Mouse (Mus musculus): ENCODE data around the gene Olfr1178. TPM values are rescaled to one million over a fixed set of nuclear protein-coding genes. Genes with fewer than 3 reads are reported as not detected.

Olfr1178 gene
- not detected in 2 replicates for total RNA-seq (2017)

DNA sequence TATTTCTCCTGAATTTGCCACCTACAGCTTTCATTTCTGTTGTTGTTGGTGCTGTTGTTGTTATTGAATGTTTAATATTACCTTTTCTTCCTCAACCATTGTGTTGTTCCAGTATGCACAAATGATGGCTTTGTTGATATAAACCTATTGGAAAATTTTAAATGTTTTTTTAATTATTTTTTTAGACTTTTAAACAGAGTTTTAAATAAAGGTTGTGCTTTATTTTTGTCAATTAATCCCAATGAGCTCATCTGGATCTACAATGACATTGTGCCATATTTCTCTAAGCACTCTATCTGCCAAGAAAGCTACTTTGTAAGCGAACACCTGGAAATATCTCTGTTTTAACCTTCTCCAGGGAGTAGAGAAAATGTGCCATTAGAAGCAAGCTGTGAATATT is at the start of gene Olfr1178:
TSS of gene Olfr1178 (plus strand) at position 301 of the 400 bp plus-strand sequence.
- no peak for ATAC-seq (ENCODE audit: extremely low read depth, insufficient number of reproducible peaks, low FRiP score, poor library complexity, severe bottlenecking)

GRCm38 (mm10) chr2:88346392-88346791 is 40.5 kb upstream of the Olfr1178 start, which contains the start of gene Olfr1177-ps:
Olfr1177-ps (minus strand) TSS chr2:88346492.
- no peak for ATAC-seq (ENCODE audit: extremely low read depth, insufficient number of reproducible peaks, low FRiP score, poor library complexity, severe bottlenecking)

GRCm38 (mm10) chr2:88356304-88356703 is 30.6 kb upstream of the Olfr1178 start:
- ATAC-seq (ENCODE audit: extremely low read depth, insufficient number of reproducible peaks, low FRiP score, poor library complexity, severe bottlenecking), result no peak

GRCm38 (mm10) chr2:88406353-88406752 is 19.5 kb downstream of the Olfr1178 start, which contains the start of gene Olfr1179:
Olfr1179 (minus strand) TSS chr2:88406453.
- ATAC-seq (ENCODE audit: extremely low read depth, insufficient number of reproducible peaks, low FRiP score, poor library complexity, severe bottlenecking), result no peak

GRCm38 (mm10) chr2:88419051-88419450 is 32.2 kb downstream of the Olfr1178 start, which contains the start of gene Olfr1180:
Olfr1180 (minus strand) TSS chr2:88419151.
- ATAC-seq (ENCODE audit: extremely low read depth, insufficient number of reproducible peaks, low FRiP score, poor library complexity, severe bottlenecking), result no peak

- no peak for ATAC-seq (ENCODE audit: extremely low read depth, insufficient number of reproducible peaks, low FRiP score, poor library complexity, severe bottlenecking)
Measured at GRCm38 (mm10) chr2:88426071-88426470, 39.2 kb downstream of the Olfr1178 start, which contains the start of gene Olfr1181. Olfr1181 (minus strand) TSS chr2:88426171.

DNA sequence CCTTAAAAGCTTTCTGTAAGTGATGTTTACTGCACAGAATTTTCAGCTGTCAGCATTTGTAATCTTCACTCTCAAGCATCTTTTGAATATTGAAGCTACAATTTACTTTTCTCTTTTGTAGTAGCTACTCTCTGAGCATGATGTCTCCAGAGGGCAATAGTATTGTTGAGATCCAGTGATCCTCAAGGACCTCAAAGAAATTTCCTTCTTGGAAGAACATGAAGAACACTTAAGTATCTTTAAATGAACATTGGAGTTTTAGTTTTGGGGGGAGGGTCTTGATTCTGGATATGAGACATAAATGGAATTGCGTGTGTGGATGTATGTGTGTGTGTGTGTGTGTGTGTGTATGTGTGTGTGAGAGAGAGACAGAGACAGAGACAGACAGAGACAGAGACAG is 62.2 kb downstream of the Olfr1178 start, which contains the start of gene Gm13757:
TSS of gene Gm13757 (minus strand) at position 101 of the 400 bp plus-strand sequence.
- ATAC-seq (ENCODE audit: extremely low read depth, insufficient number of reproducible peaks, low FRiP score, poor library complexity, severe bottlenecking), result no peak

Other genes with a start within 250 kb of the Olfr1178 start
- gene Olfr1167, start 231.9 kb upstream of the Olfr1178 start, total RNA-seq (2017), result not detected in 2 replicates
- gene Olfr1168, start 205.2 kb upstream of the Olfr1178 start, total RNA-seq (2017), result not detected in 2 replicates
- gene Olfr1170, start 158.7 kb upstream of the Olfr1178 start, total RNA-seq (2017), result not detected in 2 replicates
- gene Olfr1173, start 107.2 kb upstream of the Olfr1178 start, total RNA-seq (2017), result 0.35 TPM in 1 of 2 replicates, not detected in the other
- not detected in 2 replicates for gene Olfr1174-ps, start 71.9 kb upstream of the Olfr1178 start, total RNA-seq (2017)
- 0.12 TPM in 2 replicates for gene Olfr1175-ps, start 59.8 kb upstream of the Olfr1178 start, total RNA-seq (2017)
- 0.49 TPM in 1 of 2 replicates, not detected in the other for gene Olfr1176, start 50.3 kb upstream of the Olfr1178 start, total RNA-seq (2017)
- not detected in 2 replicates for gene Olfr1177-ps, start 40.6 kb upstream of the Olfr1178 start, total RNA-seq (2017)
- gene Olfr1179, start 19.4 kb downstream of the Olfr1178 start, total RNA-seq (2017), result not detected in 2 replicates
- not detected in 2 replicates for gene Olfr1180, start 32.1 kb downstream of the Olfr1178 start, total RNA-seq (2017)
- gene Olfr1181, start 39.1 kb downstream of the Olfr1178 start, total RNA-seq (2017), result 0.12 TPM in 1 of 2 replicates, not detected in the other
- gene Gm13757, start 62.1 kb downstream of the Olfr1178 start, total RNA-seq (2017), result not detected in 2 replicates
- gene Olfr1183, start 67.8 kb downstream of the Olfr1178 start, total RNA-seq (2017), result 0.12 TPM in 1 of 2 replicates, not detected in the other
- gene Olfr1184, start 96.5 kb downstream of the Olfr1178 start, total RNA-seq (2017), result not detected in 2 replicates
- gene Olfr1185-ps1, start 106.3 kb downstream of the Olfr1178 start, total RNA-seq (2017), result not detected in 2 replicates
- gene Olfr1186, start 131.5 kb downstream of the Olfr1178 start, total RNA-seq (2017), result not detected in 2 replicates
- not detected in 2 replicates for gene Olfr1188, start 169.9 kb downstream of the Olfr1178 start, total RNA-seq (2017)
- not detected in 2 replicates for gene Olfr1189, start 199.4 kb downstream of the Olfr1178 start, total RNA-seq (2017)